Mouse (Mus musculus): ENCODE measurements around the gene Uhmk1.

GRCm38 (mm10) chr1:170148536-170148935 lies 66.7 kb downstream of the Uhmk1 start:
- TF ChIP-seq CTCF (IDR thresholded peaks at IDR 0.05; ENCODE audit: low read depth) (no peak), EP300 (IDR thresholded peaks at IDR 0.05; ENCODE audit: low read depth) (peak; percentile 81)
